Mouse (Mus musculus) heart, embryonic 10.5 days (tissue): ENCODE data around the gene Taf11. TPM values are rescaled to one million over a fixed set of nuclear protein-coding genes. Genes with fewer than 3 reads are reported as not detected.

Experiments used
- DNase-seq: peaks from one replicate; pipeline ENCODE4 v3.0.0-alpha.2; 2017; ENCODE audit warnings: low spot score
- H3K27ac ChIP-seq: fragments of 300-500 bp; sonication (generic); 2 replicates; pipeline ENCODE4 v1.5.1; 2016; ENCODE audit warnings: mild to moderate bottlenecking
- H3K27me3 ChIP-seq: fragments of 300-500 bp; sonication (generic); 2 replicates; pipeline ENCODE4 v1.6.1; 2016; ENCODE audit warnings: mild to moderate bottlenecking; ENCODE audit not compliant: poor library complexity, insufficient read depth, severe bottlenecking
- H3K36me3 ChIP-seq: fragments of 300-500 bp; sonication (generic); 2 replicates; pipeline ENCODE4 v1.6.1; 2016; ENCODE audit warnings: mild to moderate bottlenecking, moderate library complexity
- H3K4me1 ChIP-seq: fragments of 300-500 bp; sonication (generic); 2 replicates; pipeline ENCODE4 v1.6.1; 2016; ENCODE audit warnings: mild to moderate bottlenecking
- H3K4me3 ChIP-seq: fragments of 300-500 bp; sonication (generic); 2 replicates; pipeline ENCODE4 v1.5.1; 2016; ENCODE audit warnings: mild to moderate bottlenecking, moderate library complexity
- H3K9me3 ChIP-seq: fragments of 300-500 bp; sonication (generic); 2 replicates; pipeline ENCODE4 v1.6.1; 2016; ENCODE audit warnings: mild to moderate bottlenecking, moderate library complexity
- WGBS: fragments of 180-500 bp; shearing (Covaris S2); methylation state at CpG from one replicate; pipeline ENCODE4 v1.1.7; 2016; 5-methylcytosine and 5-hydroxymethylcytosine counted together
- polyA plus RNA-seq: library from polyadenylated mRNA; unstranded; fragments of >200 nt; fragmentation: Nextera tagmentation; extraction: Ambion mirVana; gene quantifications from 2 replicates; pipeline ENCODE4 v1.2.1, GENCODE M21; 2016

Taf11 gene
- polyA plus RNA-seq, result 52.5 and 64.0 TPM in 2 replicates

DNA sequence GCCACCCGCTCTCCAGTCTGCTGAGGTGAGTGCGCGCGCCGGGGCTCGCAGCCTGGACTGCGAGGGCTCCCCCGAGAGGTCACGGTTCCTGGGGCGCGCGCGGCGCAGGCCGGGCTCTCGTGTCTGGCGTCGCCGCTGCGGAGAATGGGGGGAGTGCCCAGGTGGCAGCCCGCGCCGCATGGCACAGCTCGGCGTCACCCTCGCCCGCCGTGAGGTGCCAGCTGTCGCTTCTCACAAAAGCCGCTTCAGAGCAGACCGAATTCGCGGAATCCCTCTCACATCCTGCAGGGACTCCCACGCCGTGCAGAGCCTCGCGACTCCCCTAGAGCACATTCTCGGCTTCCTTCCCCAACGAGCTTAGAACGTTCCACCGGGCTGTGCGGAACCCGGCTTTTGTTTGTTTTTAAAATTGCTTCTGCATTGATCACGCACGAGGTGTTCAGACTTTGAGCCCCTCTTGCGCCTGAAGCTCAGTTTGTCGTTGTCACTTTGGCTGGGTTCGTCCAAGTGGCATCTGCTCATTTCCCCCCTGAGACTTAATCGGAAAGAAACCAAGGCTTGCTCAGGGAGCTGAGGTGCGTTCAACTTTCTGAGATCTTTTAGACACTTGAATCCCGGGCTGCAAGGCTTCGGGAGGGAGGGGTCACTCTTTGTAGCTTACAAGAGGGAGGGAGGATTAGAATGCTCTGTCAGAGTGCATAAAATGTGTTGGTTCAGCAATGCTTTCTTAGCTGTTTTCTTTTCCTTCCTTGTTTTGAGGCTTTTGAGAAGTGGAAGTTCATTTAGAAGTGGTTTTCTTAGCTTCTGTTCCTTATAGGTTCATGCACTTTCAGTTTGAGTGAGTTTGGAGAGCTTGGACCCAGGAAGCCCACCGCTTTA lies at the start of gene Taf11:
Gene Taf11, minus strand, starts transcription at position 223 of the 879 bp plus-strand sequence.
- H3K36me3 ChIP-seq, result peaks cover 12% of the 10 kb centered on the region
- peaks cover 34% of the 10 kb centered on the region for H3K4me1 ChIP-seq
- H3K9me3 ChIP-seq, result no peaks in the 10 kb centered on the region
- H3K27me3 ChIP-seq, result no peaks in the 10 kb centered on the region
- 2% methylated on average over 52 of the region's 53 CpGs for WGBS
- H3K27ac ChIP-seq, result peak within 1 kb of the TSS; percentile 88
- DNase-seq, result peak; percentile 78
- H3K4me3 ChIP-seq, result peak within 1 kb of the TSS; percentile 90

- Histone ChIP-seq H3K4me1 (peaks cover 15% of the 10 kb centered on the region), H3K27ac (no peak overlapping the region), H3K27me3 (no peaks in the 10 kb centered on the region), H3K36me3 (no peaks in the 10 kb centered on the region), H3K9me3 (no peaks in the 10 kb centered on the region), H3K4me3 (no peak overlapping the region)
- WGBS, result 90% methylated on average over 9 of the region's 9 CpGs
- DNase-seq, result no peak
These were observed 48.0 kb upstream of the Taf11 start for GRCm38 (mm10) chr17:27957649-27958048.

DNA sequence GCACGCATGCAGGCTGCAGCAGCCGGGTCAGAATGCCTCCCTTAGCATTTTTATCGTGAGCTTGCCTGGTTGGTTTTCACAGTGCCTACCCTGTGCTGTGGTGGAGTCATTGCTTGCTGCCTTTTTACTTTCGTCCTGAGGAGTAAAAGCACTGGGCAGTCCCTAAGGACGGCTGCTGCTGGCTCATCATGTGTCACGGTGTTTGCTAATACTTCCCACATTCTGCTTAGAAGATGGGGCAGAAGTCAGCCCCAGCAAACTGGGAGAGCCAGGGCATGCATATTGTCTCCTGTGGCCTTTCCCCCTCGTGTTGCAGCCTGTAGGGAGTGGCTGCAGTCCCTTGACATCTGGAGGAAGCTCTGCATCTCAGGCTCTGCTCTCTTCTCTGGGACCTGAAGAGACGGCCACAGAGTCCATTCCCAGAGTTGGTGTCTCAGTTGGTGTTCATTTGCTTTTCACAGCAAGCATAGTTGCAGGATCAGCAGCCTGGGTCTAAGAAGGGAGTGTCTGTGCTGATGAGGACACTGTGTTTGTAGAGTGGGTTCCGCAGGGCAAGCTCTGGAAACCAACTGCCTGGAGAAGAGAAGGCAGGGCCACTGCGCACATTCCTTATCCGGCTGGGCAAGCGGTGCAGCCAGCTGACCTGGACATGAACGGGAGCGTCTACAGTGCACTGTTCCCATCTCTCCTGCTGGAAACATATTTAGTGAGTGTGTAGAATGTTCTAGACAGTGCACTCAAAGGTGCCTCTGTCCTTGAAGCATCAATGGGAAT lies 45.2 kb upstream of the Taf11 start:
- no peak for DNase-seq
- 65% methylated on average over 14 of the region's 14 CpGs for WGBS
- no peaks in the 10 kb centered on the region for H3K27me3 ChIP-seq
- no peak overlapping the region for H3K4me3 ChIP-seq
- no peak overlapping the region for H3K27ac ChIP-seq
- peaks cover 8% of the 10 kb centered on the region for H3K4me1 ChIP-seq
- H3K36me3 ChIP-seq, result no peaks in the 10 kb centered on the region
- H3K9me3 ChIP-seq, result no peaks in the 10 kb centered on the region

GRCm38 (mm10) chr17:27953136-27953535 lies 43.5 kb upstream of the Taf11 start:
- DNase-seq, result no peak
- Histone ChIP-seq H3K36me3 (no peaks in the 10 kb centered on the region), H3K27ac (no peak overlapping the region), H3K9me3 (no peaks in the 10 kb centered on the region), H3K4me3 (no peak overlapping the region), H3K27me3 (no peaks in the 10 kb centered on the region), H3K4me1 (peaks cover 8% of the 10 kb centered on the region)
- 75% methylated on average over 6 of the region's 6 CpGs for WGBS

DNA sequence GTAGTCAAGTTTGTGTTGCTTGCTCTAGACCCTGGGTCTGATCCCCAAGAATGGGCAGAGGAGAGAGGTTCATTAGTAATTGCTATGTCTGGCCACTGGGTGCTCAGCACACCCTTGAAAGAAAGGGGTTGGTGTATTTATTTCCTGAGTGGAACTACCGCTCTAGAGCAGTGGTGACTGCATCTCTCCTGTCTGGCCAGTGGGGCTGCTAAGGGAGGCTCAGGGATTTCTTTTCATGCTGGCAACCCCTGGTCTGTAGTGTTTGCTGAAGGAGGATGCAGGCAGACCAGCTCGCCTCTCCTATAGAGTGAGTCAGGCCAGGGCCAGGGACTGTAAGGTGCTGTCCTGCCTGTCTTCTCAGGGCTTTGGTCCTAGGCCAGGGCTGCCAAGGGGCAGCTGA lies 37.5 kb upstream of the Taf11 start:
- 69% methylated on average over 2 of the region's 2 CpGs for WGBS
- Histone ChIP-seq H3K27ac (no peak overlapping the region), H3K36me3 (no peaks in the 10 kb centered on the region), H3K4me1 (peaks cover 26% of the 10 kb centered on the region), H3K27me3 (no peaks in the 10 kb centered on the region), H3K4me3 (no peak overlapping the region), H3K9me3 (no peaks in the 10 kb centered on the region)
- no peak for DNase-seq

DNA sequence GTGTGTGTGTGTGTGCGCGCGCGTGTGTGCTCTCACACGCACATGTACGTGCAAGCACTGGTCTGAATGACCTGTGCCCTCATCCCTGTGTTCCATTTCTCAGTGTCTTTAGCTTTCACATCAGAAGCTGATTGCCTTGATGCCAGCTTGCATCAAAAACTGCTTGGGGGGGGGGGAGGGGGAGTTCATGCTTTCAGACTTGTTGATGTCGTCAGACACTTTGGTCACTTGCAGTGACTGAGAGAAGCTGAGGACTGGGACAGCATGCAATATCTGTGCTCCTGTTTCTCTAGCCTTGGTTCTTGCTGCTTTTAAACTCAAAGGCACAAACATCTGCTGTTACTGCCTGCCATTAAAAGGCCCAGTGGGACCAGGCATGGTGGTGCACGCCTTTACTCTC lies 36.7 kb upstream of the Taf11 start:
- peaks cover 34% of the 10 kb centered on the region for H3K4me1 ChIP-seq
- H3K27me3 ChIP-seq, result no peaks in the 10 kb centered on the region
- 86% methylated on average over 8 of the region's 8 CpGs for WGBS
- H3K4me3 ChIP-seq, result no peak overlapping the region
- H3K36me3 ChIP-seq, result no peaks in the 10 kb centered on the region
- DNase-seq, result no peak
- no peaks in the 10 kb centered on the region for H3K9me3 ChIP-seq
- H3K27ac ChIP-seq, result no peak overlapping the region

GRCm38 (mm10) chr17:27945546-27946216 lies 36.0 kb upstream of the Taf11 start:
- Histone ChIP-seq H3K27ac (peak overlapping the region; percentile 59; the same call in 1 of the 2 replicates), H3K36me3 (no peaks in the 10 kb centered on the region), H3K4me1 (peaks cover 40% of the 10 kb centered on the region), H3K4me3 (no peak overlapping the region), H3K27me3 (no peaks in the 10 kb centered on the region), H3K9me3 (no peaks in the 10 kb centered on the region)
- WGBS, result 74% methylated on average over 6 of the region's 6 CpGs
- DNase-seq, result no peak

GRCm38 (mm10) chr17:27942131-27942530 lies 32.5 kb upstream of the Taf11 start:
- H3K4me3 ChIP-seq, result no peak overlapping the region
- H3K4me1 ChIP-seq, result peaks cover 66% of the 10 kb centered on the region
- no peak for DNase-seq
- H3K27ac ChIP-seq, result 0 out of 2 replicates have a peak overlapping the region, but pooled peaks have one; percentile 24
- no peaks in the 10 kb centered on the region for H3K9me3 ChIP-seq
- H3K36me3 ChIP-seq, result no peaks in the 10 kb centered on the region
- H3K27me3 ChIP-seq, result no peaks in the 10 kb centered on the region
- WGBS, result 88% methylated on average over 4 of the region's 4 CpGs

DNA sequence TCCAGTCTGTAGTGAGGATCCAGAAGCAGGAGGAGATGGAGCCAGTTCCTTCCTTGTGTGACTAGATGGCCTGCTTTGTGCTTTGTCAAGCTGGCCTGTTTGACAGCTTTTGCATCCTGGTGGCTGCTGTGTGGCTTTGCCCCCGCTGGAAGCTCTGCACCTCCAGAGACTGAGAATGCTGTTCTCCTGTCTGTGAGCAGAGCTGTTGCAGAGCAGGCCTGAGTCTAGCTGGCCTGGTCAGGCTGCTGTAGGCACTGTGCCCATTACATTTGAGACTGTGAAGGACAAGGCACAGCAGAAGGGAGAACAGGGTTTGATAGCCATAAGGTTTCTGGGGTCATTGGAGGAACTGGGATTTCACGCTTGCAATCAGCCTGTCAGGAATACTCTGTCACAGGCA lies 32.1 kb upstream of the Taf11 start:
- Histone ChIP-seq H3K36me3 (no peaks in the 10 kb centered on the region), H3K4me1 (peaks cover 65% of the 10 kb centered on the region), H3K4me3 (no peak overlapping the region), H3K27ac (0 out of 2 replicates have a peak overlapping the region, but pooled peaks have one; percentile 24), H3K9me3 (no peaks in the 10 kb centered on the region), H3K27me3 (no peaks in the 10 kb centered on the region)
- WGBS, result 56% methylated on average over 2 of the region's 2 CpGs
- no peak for DNase-seq

DNA sequence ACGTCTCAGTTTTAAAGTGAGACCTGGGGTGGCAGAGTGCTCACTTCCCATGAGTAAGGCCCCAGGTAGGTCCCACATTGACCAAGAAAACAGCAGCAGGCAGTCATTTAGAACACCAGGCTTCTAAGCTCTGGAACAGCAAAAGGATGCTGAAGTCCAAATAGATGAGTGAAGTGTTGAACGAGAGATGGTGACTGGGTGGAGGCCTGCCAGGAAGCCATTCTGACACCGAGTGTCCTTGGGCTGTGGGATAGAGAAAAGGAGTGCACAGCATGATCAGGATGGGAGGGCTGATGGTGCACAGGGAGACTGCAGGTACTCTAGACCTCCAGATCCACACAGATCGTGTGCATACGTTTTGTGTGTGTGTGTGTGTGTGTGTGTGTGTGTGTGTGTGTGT lies 31.5 kb upstream of the Taf11 start:
- Histone ChIP-seq H3K9me3 (no peaks in the 10 kb centered on the region), H3K4me3 (no peak overlapping the region), H3K36me3 (no peaks in the 10 kb centered on the region), H3K27me3 (no peaks in the 10 kb centered on the region), H3K4me1 (peaks cover 61% of the 10 kb centered on the region), H3K27ac (no peak overlapping the region)
- DNase-seq, result no peak
- 72% methylated on average over 5 of the region's 5 CpGs for WGBS

DNA sequence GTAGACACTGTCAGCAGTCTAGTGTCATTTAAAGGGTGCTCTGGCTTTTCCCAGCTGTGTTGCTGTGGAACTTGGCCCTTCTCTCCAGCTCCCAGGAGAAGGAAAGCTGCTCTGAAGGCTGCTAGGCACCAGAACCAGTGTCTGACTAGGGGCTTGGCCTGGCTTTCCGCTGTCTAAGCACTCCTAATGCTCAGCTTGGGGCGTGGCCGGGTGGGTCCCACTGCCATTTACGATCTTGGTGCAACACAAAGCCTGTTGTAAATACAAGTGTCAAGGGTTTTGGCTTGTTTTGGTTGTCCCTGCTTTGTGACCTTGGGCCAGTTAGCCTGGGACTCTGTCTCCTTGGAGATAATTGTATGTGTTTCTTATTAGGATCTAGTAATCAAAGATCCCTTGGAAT lies 30.7 kb upstream of the Taf11 start:
- H3K4me3 ChIP-seq, result no peak overlapping the region
- H3K36me3 ChIP-seq, result no peaks in the 10 kb centered on the region
- peak overlapping the region; percentile 52; the same call in 1 of the 2 replicates for H3K27ac ChIP-seq
- peaks cover 53% of the 10 kb centered on the region for H3K4me1 ChIP-seq
- H3K9me3 ChIP-seq, result no peaks in the 10 kb centered on the region
- DNase-seq, result no peak
- H3K27me3 ChIP-seq, result no peaks in the 10 kb centered on the region
- WGBS, result 76% methylated on average over 4 of the region's 4 CpGs

GRCm38 (mm10) chr17:27939028-27939427 lies 29.4 kb upstream of the Taf11 start:
- Histone ChIP-seq H3K9me3 (no peaks in the 10 kb centered on the region), H3K36me3 (0 out of 2 replicates have a peak, but pooled peaks cover 4% of the 10 kb centered on the region), H3K4me3 (no peak overlapping the region), H3K27ac (peak overlapping the region; percentile 79), H3K27me3 (no peaks in the 10 kb centered on the region), H3K4me1 (peaks cover 51% of the 10 kb centered on the region)
- WGBS, result 72% methylated on average over 5 of the region's 5 CpGs
- DNase-seq, result no peak
